Mouse (Mus musculus) adrenal gland, adult 2 months (tissue): ENCODE measurements at regions not wholly inside any gene's neighbourhood (a gene's known extent, or its start where the extent isn't known, plus 50 kb on each side); places are given as distances from the start of the nearest gene placed in this dataset.

ENCODE experiments used
- DNase-seq: peaks from one replicate; pipeline ENCODE4 v3.0.0; 2021

DNA sequence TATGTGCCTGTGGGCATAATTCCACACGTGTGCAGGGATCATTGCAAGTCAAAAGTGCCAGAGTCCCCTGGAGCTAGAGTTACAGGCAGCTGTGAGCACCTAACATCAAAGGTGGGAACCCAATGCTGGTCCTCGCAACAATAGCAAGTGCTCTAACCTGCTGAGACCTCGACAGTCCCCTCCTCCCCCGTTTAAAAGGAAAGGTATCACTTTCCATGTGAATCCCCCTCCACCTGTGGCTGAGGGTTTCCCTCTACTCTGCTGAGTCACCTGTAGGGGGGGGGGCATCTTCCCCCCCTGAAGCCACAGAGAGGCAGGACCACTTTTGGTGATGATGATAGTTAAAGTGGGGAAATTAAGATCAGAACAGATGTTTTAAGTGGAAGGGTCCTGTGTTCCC is 133.4 kb upstream of the Foxn2 start:
- DNase-seq, result no peak

- no peak for DNase-seq
Measured at GRCm38 (mm10) chr17:88307826-88308225, 132.7 kb upstream of the Foxn2 start.

DNA sequence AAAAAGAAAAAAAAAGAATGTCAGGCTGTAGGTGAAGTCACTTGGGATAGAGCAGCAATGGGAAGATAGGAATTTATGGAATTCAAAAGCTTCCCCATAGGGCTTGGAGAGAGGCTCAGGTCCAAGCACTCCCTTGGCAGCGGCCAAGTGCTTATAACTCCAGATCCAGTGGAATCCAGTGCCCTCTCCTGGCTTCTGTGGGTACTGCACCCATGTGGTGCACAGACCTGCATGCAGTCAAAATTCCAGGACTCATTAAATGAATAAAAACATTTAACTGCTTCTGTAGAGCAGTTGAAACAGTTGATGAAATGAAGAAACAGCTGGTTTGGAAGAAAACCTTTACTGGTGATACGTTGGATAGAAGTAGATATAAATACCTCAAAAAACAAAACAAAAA is 127.6 kb upstream of the Foxn2 start:
- no peak for DNase-seq

DNA sequence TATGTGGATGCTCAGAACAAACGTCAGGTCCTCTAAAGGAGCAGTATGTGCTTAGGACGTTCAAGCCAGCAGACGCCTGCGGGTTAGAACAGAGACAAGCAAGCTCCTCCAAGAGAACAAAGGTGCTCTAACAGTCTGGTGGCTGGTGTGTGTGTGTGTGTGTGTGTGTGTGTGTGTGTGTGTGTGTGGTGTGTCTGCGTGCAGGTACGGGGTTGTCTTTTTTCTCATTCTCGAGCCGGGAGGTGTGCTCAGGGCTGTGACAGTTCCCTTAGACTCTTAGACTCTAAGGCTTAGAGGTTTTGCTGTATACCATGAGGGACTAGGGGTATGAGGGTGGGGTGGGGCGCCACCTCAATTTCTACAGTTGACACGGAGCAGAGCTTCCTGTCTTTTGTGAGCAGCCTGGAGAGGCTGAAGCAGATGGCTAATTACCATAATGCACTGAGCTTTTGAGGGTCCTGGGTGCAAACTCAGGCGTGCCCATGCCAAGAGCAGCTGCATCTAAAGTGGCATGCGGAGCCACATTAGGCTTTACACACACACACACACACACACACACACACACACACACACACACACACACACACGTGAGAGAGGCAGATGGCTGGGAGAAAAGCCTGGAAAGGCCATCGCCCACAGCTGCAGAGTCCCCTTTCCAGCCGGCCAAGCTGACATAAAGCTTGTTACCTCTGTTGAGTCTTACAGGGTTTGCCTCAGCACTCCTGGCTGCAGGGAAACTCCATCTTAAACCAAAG is 124.1 kb upstream of the Foxn2 start:
- no peak for DNase-seq

DNA sequence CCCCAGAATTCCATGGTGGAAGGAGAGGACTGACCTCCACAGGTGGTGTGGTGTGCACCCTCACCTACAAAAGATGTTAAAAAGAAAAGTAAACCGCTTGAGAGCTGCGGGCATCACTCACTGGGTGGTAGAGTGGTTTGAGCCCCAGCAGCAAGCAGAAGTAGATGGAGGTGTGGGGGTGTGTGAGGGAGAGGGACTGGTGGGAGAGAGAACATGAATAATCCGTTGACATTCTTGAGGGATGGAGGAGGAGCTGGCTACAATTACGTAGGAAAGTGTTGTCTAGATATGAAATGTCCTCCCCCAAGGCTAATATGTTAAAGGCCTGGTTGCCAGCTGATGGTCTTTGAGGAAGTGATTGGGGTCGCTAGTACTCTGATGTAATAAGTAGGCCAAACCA is 123.2 kb upstream of the Foxn2 start:
- no peak for DNase-seq

DNA sequence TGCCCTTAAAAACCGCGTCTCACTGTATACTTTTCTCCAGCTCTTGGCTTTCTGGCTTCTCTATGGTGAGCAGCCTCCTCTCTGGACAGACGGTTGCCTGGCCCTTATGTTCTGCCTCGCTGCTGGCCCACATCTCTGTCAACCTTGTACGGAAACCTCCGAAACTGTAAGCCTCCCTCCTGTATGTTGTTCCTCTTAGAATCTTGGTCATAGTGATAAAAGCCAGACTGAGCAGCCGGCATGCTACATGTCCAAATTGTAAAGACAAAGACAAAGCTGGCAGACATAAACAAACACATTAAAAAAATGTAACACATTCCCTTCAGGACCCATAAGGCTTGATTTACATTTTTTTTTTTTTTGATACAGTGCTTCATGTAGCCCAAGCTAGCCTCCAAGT is 122.7 kb upstream of the Foxn2 start:
- no peak for DNase-seq

DNA sequence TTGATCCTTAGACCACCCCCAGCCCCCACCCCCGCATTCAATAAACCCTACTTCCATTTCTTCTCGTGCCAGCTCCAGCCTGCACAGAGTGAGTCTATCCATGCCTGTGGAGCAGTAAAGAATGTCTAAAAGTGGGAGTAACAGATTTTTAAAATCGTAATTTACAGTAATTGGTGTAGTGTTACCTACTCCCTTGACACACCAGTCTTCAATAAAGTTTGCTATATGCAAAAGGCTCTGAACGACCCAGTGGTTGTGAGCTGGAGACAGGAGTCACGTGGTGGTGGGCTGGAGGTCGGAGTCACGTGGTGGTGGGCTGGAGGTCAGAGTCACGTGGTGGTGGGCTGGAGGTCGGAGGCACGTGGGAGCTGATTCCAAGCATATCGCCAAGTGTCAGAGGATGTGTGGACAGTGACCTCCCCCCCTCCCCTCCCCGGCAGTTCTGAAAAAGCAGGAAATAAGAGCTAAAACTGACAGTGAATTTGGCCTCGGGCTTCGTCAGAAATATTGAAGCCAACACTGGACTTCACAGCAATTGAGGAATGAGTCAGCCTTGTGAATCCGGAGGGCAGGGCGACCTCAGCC is 122.2 kb upstream of the Foxn2 start:
- peak; percentile 53 for DNase-seq

GRCm38 (mm10) chr17:88318936-88319335 is 121.6 kb upstream of the Foxn2 start:
- no peak for DNase-seq

- no peak for DNase-seq
Measured at GRCm38 (mm10) chr17:88320686-88321085, 119.8 kb upstream of the Foxn2 start.

DNA sequence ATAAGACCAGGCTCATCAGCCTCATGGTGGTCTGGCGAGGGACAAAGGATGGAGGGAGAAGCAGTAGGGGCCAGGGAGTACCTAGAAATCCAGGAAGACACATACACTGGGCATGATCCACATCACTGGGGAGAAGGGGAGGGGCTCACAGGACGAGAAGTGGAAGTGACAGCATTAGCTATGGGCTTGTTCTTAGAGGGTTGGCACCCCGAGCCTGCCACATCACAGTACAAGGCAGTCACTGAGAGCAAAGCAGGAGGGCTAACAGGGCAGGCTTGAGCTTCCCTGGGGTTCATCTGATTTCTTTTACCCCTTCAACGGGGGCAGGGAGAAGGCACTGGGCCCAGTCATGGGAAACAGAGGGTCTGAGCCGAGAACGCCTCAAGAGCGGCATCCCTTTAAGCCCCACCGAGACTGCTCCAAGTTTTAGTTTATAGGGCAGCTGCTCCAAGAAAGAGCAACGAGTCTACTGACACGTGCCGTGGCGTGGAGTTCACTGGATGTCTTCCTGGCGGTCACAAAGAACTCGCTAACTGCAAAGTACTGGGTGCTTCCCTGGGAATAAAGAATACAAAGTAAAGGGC is 115.1 kb upstream of the Foxn2 start:
- DNase-seq, result no peak

DNA sequence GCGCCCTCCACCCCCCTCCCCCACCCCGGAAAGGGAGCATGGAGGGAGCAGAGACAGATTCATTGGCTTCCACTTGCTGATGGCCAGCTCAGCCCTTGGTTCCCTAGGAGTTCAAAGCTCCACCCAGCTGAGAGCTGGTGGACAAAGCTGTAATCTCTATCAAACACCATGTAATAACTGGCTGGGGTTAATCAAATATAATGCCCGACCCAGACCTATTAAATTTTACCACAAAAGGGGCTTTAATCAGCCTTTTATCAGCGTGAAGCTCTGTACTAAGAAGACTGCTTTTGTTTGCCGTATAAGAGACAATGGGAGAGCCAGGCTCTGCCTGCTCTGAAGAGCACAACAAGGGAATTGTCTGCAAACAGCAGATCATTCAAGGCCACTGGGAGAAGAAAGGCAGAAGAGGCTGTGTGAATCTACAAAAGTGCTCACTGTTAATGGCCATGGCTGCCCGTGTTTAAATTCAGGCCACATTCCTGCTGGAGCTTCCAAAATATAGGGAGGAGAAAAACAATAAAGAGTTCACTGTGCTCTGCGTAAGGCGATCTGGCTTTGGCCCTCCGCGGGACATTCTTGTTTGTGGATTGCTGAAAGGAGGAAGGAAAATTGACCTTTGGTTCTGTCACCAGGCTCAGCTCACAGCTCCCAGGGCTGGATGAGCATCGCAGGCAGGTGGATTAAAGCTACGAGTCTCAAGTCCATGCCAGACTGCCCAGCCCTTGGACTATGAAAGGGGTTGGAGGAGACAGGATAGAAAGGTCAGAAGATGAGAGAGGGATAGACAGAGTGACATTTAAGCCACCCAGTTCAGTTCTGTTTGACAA is 114.4 kb upstream of the Foxn2 start:
- peak; percentile 5 for DNase-seq

GRCm38 (mm10) chr17:88326740-88327123 is 113.8 kb upstream of the Foxn2 start:
- DNase-seq, result no peak

DNA sequence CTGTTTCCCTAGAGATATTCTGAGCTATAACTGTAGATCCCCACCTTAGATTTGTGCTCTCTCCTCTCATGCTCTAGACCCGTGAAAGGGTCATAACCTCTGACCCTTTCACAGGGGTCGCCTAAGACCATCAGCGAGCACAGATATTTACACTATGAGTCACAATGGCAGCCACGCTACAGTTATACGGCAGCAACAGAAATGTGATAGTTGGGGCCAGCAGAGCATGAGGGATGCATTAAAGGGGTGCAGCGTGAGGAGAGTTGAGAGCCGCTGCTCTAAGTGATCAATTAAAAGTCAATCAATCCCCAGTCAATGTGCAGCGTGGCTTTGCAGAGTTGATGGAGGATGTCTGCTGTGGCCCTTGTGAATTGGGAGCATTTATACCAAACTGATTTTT is 112.7 kb upstream of the Foxn2 start:
- no peak for DNase-seq

GRCm38 (mm10) chr17:88328807-88329206 is 111.7 kb upstream of the Foxn2 start:
- no peak for DNase-seq

DNA sequence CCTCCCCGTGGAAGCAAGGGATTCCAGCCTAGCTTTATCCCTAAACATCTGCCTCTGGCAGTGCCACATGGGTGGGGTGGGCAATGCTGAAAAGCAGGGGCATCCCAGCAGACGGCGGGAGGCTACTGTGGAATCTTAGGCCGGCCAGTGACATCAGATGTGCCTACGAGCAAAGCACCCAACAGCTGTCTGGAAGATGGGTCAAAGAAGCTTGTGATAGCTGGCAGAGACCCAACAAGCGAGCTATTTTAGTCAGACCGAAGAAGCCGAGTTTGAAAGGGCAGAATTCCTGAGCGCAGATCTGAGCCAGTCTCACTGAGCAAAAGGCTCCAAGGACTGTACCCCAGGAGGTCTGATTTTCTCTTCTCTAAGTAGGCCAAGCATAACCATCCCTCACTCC is 110.8 kb upstream of the Foxn2 start:
- DNase-seq, result peak; percentile 80

- no peak for DNase-seq
Measured at GRCm38 (mm10) chr17:88330129-88330528, 110.4 kb upstream of the Foxn2 start.

GRCm38 (mm10) chr17:88333816-88334215 is 106.7 kb upstream of the Foxn2 start:
- no peak for DNase-seq

- DNase-seq, result no peak
Measured at GRCm38 (mm10) chr17:88335271-88335670, 105.2 kb upstream of the Foxn2 start.

- DNase-seq, result peak; percentile 36
Measured at GRCm38 (mm10) chr17:88336140-88336769, 104.3 kb upstream of the Foxn2 start.

GRCm38 (mm10) chr17:88337649-88338404 is 102.7 kb upstream of the Foxn2 start:
- no peak for DNase-seq

DNA sequence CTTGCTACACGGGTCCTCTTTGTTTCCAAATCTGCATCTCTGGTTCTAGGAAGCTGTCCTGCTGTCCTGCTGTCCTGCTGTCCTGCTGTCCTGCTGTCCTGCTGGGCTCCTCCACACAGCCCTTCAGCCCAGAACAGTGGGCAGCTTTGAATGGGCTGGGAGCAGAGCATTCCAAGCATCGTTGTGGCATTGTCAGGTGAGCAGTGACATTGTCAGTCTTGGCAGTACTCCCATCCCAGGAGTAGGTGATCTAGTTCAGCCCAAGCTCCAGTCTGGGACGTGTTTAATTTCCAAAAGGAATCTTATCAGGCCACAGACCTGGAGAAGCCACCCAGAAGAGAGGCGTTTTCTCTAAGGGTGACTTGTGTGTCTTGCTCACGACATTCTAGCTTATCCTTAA is 99.4 kb upstream of the Foxn2 start:
- DNase-seq, result no peak

- no peak for DNase-seq
Measured at GRCm38 (mm10) chr17:88341599-88341998, 98.9 kb upstream of the Foxn2 start.
